Mouse (Mus musculus): ENCODE measurements at regions not wholly inside any gene's neighbourhood (a gene's known extent, or its start where the extent isn't known, plus 50 kb on each side); places are given as distances from the start of the nearest gene placed in this dataset.

DNA sequence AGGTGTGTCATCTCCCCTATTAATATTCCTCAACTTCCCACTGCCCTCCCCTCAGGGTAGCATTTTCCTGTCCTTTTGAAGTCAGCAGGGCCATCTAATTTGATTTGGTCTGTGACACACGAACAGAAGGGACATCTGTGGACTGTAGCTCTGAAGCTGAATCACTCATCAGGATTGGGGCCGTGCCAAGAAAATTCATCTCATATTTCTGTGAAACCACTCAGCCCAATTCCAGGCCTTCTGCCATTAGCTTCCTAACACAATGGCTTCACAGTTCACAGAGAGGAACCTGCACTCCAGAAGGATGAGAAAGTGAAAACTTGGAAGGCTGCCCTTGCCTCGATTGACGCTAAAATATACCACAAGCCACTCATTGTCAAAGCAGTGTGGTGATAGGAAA lies 86.1 kb downstream of the Abhd5 start:
- Histone ChIP-seq H3K4me3 (no peak overlapping the region), H3K9me3 (no peaks in the 10 kb centered on the region), H3K4me1 (no peaks in the 10 kb centered on the region), H3K36me3 (replicated peaks) (no peaks in the 10 kb centered on the region), H3K27ac (replicated peaks) (no peak overlapping the region), H3K27me3 (replicated peaks; ENCODE audit: low read depth, poor library complexity, severe bottlenecking) (no peaks in the 10 kb centered on the region)
- DNase-seq (ENCODE audit: low spot score), result no peak
- 73% methylated on average over 4 of the region's 4 CpGs for WGBS

GRCm38 (mm10) chr9:122446387-122447105 lies 95.1 kb downstream of the Abhd5 start:
- 80% methylated on average over 5 of the region's 5 CpGs for WGBS
- peaks cover 7% of the 10 kb centered on the region; the same call in 1 of the 2 replicates for H3K4me1 ChIP-seq
- DNase-seq (ENCODE audit: low spot score), result no peak
- H3K27ac ChIP-seq (replicated peaks), result no peak overlapping the region
- no peak overlapping the region for H3K4me3 ChIP-seq
- H3K9me3 ChIP-seq, result no peaks in the 10 kb centered on the region
- H3K27me3 ChIP-seq (replicated peaks; ENCODE audit: low read depth, poor library complexity, severe bottlenecking), result no peaks in the 10 kb centered on the region
- H3K36me3 ChIP-seq (replicated peaks), result no peaks in the 10 kb centered on the region

DNA sequence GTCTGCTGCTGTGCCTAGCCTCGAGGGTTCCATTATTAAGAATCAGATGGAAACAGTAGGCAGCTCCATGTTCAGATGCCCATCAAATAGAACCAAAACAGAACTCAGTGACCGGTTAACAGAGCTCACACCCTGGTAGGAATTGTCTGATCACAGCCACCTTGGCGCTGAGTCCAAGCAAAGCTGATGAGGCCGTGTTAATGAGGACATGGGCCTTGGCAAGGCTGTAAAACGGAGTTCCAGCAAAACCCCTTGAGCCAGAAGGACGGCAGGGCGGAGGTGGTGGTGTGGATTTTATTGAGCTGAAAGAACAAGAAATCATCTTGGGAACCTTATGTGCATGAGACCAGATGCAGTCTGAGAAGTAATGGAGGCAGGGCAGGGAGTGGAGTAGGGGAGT lies 96.2 kb downstream of the Abhd5 start:
- 88% methylated on average over 7 of the region's 7 CpGs for WGBS
- Histone ChIP-seq H3K36me3 (replicated peaks) (no peaks in the 10 kb centered on the region), H3K27ac (replicated peaks) (no peak overlapping the region), H3K27me3 (replicated peaks; ENCODE audit: low read depth, poor library complexity, severe bottlenecking) (no peaks in the 10 kb centered on the region), H3K4me3 (no peak overlapping the region), H3K9me3 (no peaks in the 10 kb centered on the region), H3K4me1 (peaks cover 10% of the 10 kb centered on the region; the same call in 1 of the 2 replicates)
- DNase-seq (ENCODE audit: low spot score), result no peak

- H3K27me3 ChIP-seq (replicated peaks; ENCODE audit: low read depth, poor library complexity, severe bottlenecking), result no peaks in the 10 kb centered on the region
- no peak overlapping the region for H3K4me3 ChIP-seq
- no peaks in the 10 kb centered on the region for H3K9me3 ChIP-seq
- 65% methylated on average over 4 of the region's 4 CpGs for WGBS
- H3K27ac ChIP-seq (replicated peaks), result no peak overlapping the region
- peaks cover 10% of the 10 kb centered on the region; the same call in 1 of the 2 replicates for H3K4me1 ChIP-seq
- H3K36me3 ChIP-seq (replicated peaks), result no peaks in the 10 kb centered on the region
- no peak for DNase-seq (ENCODE audit: low spot score)
Observed at GRCm38 (mm10) chr9:122448342-122448741, 96.9 kb downstream of the Abhd5 start.

DNA sequence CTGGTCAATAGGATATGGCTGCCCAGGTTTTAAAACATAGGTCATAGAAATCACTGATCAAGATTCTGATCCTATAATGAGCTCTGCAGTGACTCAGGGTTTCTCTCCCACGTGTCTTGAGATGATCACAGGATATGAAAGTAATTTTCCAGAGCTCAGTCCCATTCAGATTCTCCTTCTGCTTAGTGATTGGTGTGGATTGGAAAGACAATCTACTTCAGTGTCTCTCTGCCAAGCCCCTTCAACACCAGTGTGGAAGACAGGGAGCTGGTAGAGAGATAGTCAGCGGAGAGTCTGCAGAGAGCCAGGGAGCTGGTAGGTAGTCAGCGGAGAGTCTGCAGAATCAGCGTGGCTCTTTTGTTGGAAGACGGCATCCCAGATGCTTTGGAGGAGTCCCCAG lies 99.1 kb downstream of the Abhd5 start:
- Histone ChIP-seq H3K4me1 (peaks cover 10% of the 10 kb centered on the region; the same call in 1 of the 2 replicates), H3K27ac (replicated peaks) (no peak overlapping the region), H3K27me3 (replicated peaks; ENCODE audit: low read depth, poor library complexity, severe bottlenecking) (no peaks in the 10 kb centered on the region), H3K9me3 (no peaks in the 10 kb centered on the region), H3K36me3 (replicated peaks) (no peaks in the 10 kb centered on the region), H3K4me3 (no peak overlapping the region)
- no peak for DNase-seq (ENCODE audit: low spot score)
- 78% methylated on average over 5 of the region's 5 CpGs for WGBS

DNA sequence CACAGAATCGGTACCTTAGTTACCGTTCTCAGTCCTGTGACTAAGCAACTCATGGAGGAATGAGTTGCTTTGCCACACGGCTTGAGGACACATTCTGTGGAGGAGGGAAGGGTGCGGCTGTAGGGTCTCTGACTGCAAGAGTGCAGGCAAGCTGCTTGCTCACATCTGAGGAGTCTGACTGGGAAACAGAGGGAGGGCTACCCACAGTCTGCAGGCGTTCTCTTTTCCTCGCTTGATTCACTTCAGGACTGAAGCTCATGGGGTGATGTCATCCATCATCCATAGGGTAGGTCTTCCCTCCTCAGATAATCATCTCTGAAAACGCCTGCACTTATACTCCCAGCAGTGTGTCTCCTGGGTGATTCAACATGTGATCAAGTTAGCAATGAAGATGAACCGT lies 103.9 kb downstream of the Abhd5 start:
- Histone ChIP-seq H3K4me1 (peaks cover 3% of the 10 kb centered on the region; the same call in 1 of the 2 replicates), H3K9me3 (no peaks in the 10 kb centered on the region), H3K4me3 (no peak overlapping the region), H3K36me3 (replicated peaks) (no peaks in the 10 kb centered on the region), H3K27ac (replicated peaks) (no peak overlapping the region), H3K27me3 (replicated peaks; ENCODE audit: low read depth, poor library complexity, severe bottlenecking) (no peaks in the 10 kb centered on the region)
- WGBS, result 79% methylated on average over 8 of the region's 8 CpGs
- no peak for DNase-seq (ENCODE audit: low spot score)

GRCm38 (mm10) chr9:122455779-122456178 lies 104.4 kb downstream of the Abhd5 start:
- DNase-seq (ENCODE audit: low spot score), result no peak
- Histone ChIP-seq H3K4me1 (peaks cover 3% of the 10 kb centered on the region; the same call in 1 of the 2 replicates), H3K27ac (replicated peaks) (no peak overlapping the region), H3K27me3 (replicated peaks; ENCODE audit: low read depth, poor library complexity, severe bottlenecking) (no peaks in the 10 kb centered on the region), H3K9me3 (no peaks in the 10 kb centered on the region), H3K4me3 (no peak overlapping the region), H3K36me3 (replicated peaks) (no peaks in the 10 kb centered on the region)
- WGBS, result 76% methylated on average over 6 of the region's 6 CpGs

DNA sequence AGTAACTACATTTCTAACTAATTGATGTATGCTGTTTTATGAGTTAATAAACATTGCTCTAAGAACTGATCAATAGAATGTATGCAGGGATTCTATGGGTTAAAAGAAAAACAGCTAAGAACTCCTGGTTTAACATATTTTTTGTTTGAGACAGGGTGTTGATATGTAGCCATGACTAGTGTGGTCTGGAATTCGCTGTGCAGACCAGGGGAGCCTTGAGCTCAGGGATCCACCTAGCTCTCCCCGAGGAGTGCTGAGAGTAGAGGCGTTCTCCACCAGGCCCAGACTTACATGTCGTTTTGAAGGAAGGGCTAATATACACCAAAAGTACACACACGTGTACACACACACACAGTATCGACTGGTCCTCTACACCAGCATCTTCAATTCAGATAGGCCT lies 108.1 kb downstream of the Abhd5 start:
- Histone ChIP-seq H3K4me1 (no peaks in the 10 kb centered on the region), H3K9me3 (no peaks in the 10 kb centered on the region), H3K27me3 (replicated peaks; ENCODE audit: low read depth, poor library complexity, severe bottlenecking) (no peaks in the 10 kb centered on the region), H3K27ac (replicated peaks) (no peak overlapping the region), H3K4me3 (no peak overlapping the region), H3K36me3 (replicated peaks) (no peaks in the 10 kb centered on the region)
- WGBS, result 83% methylated on average over 6 of the region's 6 CpGs
- DNase-seq (ENCODE audit: low spot score), result no peak

- no peak for DNase-seq (ENCODE audit: low spot score)
- Histone ChIP-seq H3K36me3 (replicated peaks) (no peaks in the 10 kb centered on the region), H3K9me3 (no peaks in the 10 kb centered on the region), H3K27ac (replicated peaks) (no peak overlapping the region), H3K27me3 (replicated peaks; ENCODE audit: low read depth, poor library complexity, severe bottlenecking) (no peaks in the 10 kb centered on the region), H3K4me3 (no peak overlapping the region), H3K4me1 (no peaks in the 10 kb centered on the region)
- WGBS, result 97% methylated on average over 2 of the region's 2 CpGs
Observed at GRCm38 (mm10) chr9:122471539-122471938, 120.1 kb downstream of the Abhd5 start.

DNA sequence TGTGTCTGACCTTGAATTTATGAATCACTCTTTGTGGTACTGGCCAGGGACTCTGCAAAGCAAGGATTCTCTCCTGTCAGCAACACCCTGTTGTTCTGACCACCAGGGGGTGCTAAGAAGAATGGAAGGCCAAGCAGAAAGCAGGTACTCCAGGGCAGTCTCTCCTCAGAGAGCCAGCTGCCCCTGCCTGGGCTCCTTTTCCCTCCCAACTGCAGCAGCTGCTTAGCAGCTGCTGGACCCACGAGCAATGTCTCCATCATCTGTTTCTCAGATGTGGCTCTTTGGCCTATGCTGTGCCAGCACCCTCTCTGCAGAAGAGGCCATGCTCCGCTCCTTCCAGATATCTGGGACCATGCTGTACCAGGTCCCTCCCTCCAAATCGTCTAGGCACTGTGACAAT lies 124.9 kb downstream of the Abhd5 start:
- Histone ChIP-seq H3K4me3 (no peak overlapping the region), H3K4me1 (no peaks in the 10 kb centered on the region), H3K27me3 (replicated peaks; ENCODE audit: low read depth, poor library complexity, severe bottlenecking) (no peaks in the 10 kb centered on the region), H3K36me3 (replicated peaks) (no peaks in the 10 kb centered on the region), H3K27ac (replicated peaks) (no peak overlapping the region), H3K9me3 (no peaks in the 10 kb centered on the region)
- peak; percentile 48 for DNase-seq (ENCODE audit: low spot score)
- 55% methylated on average over 3 of the region's 3 CpGs for WGBS

DNA sequence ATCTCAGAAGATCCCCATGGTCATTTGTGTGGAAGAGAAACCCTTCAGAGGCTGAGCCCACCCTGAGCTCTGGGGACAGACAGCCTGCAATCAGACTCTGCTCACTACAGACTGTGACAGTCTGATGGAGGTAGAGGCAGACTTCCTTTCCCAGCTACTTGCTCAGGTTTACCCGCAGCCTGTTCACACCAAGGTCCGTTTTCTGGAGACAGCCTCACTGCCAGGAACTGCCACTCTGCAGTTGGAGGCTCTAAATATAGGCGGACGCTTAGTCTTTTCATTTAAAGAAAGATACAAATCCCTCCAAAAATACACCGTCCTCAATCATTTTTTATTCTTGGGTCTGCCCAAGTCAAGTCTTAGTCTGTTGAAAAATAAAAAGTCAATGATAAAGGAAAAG lies 135.6 kb downstream of the Abhd5 start:
- no peaks in the 10 kb centered on the region for H3K36me3 ChIP-seq (replicated peaks)
- no peak overlapping the region for H3K4me3 ChIP-seq
- 0 out of 2 replicates have a peak, but pooled peaks cover 2% of the 10 kb centered on the region for H3K4me1 ChIP-seq
- no peaks in the 10 kb centered on the region for H3K27me3 ChIP-seq (replicated peaks; ENCODE audit: low read depth, poor library complexity, severe bottlenecking)
- 85% methylated on average over 5 of the region's 5 CpGs for WGBS
- DNase-seq (ENCODE audit: low spot score), result no peak
- H3K9me3 ChIP-seq, result no peaks in the 10 kb centered on the region
- H3K27ac ChIP-seq (replicated peaks), result no peak overlapping the region

GRCm38 (mm10) chr9:122494691-122495090 lies 143.3 kb downstream of the Abhd5 start:
- no peaks in the 10 kb centered on the region for H3K27me3 ChIP-seq (replicated peaks; ENCODE audit: low read depth, poor library complexity, severe bottlenecking)
- H3K27ac ChIP-seq (replicated peaks), result no peak overlapping the region
- DNase-seq (ENCODE audit: low spot score), result no peak
- H3K4me3 ChIP-seq, result no peak overlapping the region
- H3K4me1 ChIP-seq, result no peaks in the 10 kb centered on the region
- WGBS, result 81% methylated on average over 9 of the region's 9 CpGs
- H3K36me3 ChIP-seq (replicated peaks), result no peaks in the 10 kb centered on the region
- H3K9me3 ChIP-seq, result no peaks in the 10 kb centered on the region

DNA sequence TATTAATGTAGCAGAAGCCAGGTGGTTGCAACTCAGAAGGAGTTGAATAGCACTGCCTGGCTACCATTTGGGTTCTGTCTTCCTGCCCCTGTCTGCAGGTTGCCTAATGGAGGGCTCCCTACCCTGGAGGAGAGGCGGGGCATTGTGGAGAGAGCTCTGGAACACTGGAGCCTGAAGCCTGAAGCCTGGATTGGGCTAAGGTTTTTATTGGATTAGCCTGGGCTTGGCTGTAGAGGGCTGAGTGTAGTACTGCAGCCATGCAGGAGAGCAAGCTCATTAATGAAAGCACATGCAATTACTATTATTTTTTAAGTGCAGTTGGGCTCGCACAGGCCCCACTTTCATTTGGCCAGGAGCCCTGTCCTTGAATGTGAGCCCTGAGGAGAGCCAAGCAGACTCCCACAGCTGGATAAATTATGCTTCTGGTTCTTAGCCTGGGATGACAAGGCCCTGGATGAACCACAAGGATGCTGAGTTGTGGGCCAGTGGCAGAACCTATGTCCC lies 145.1 kb downstream of the Abhd5 start:
- DNase-seq (ENCODE audit: low spot score), result no peak
- Histone ChIP-seq H3K36me3 (replicated peaks) (no peaks in the 10 kb centered on the region), H3K27ac (replicated peaks) (no peak overlapping the region), H3K9me3 (no peaks in the 10 kb centered on the region), H3K27me3 (replicated peaks; ENCODE audit: low read depth, poor library complexity, severe bottlenecking) (no peaks in the 10 kb centered on the region), H3K4me3 (no peak overlapping the region), H3K4me1 (peaks cover 13% of the 10 kb centered on the region)
- 86% methylated on average over 2 of the region's 2 CpGs for WGBS
